ENCODE assay signal across 16 mouse cellular contexts in genomic region chr10:59637596-59638124, GRCm38 (mm10). TPM values are rescaled to one million over a fixed set of nuclear protein-coding genes. Genes with fewer than 3 reads are reported as not detected.
DNase-seq lines count a peak whose midpoint lies in the region; ATAC-seq lines count a peak whose summit lies in the region.
"Had no signal": no experiment of that assay in that cellular context is flagged by ENCODE, and none has a peak within 500 bp of the region (broad histone marks: within the 10 kb centered on the region; RNA-seq: fewer than 3 reads in every experiment).

No protein-coding gene starts in this region.

- no peaks in the 10 kb centered on the region for H3K9me3 ChIP-seq in kidney, embryonic 15.5 days (replicated peaks)
- no peaks in the 10 kb centered on the region for H3K9me3 ChIP-seq in embryonic facial prominence, embryonic 12.5 days

- 0 out of 2 replicates have a peak overlapping the region, but pooled peaks have one; percentile 42 for H3K27ac ChIP-seq in kidney, embryonic 15.5 days
- H3K27ac ChIP-seq in embryonic facial prominence, embryonic 12.5 days: peak overlapping the region; percentile 81
- no peak overlapping the region for H3K27ac ChIP-seq in macrophage

- no peak overlapping the region for H3K9ac ChIP-seq in kidney, embryonic 15.5 days
- no peak overlapping the region for H3K9ac ChIP-seq in embryonic facial prominence, embryonic 12.5 days

- no peaks in the 10 kb centered on the region for H3K27me3 ChIP-seq in kidney, embryonic 15.5 days
- no peaks in the 10 kb centered on the region for H3K27me3 ChIP-seq in embryonic facial prominence, embryonic 12.5 days

- no peaks in the 10 kb centered on the region for H3K79me2 ChIP-seq in macrophage (ENCODE audit: inconsistent target)

- WGBS in kidney, embryonic 15.5 days: 27% methylated on average over 7 of the region's 7 CpGs
- 42% methylated on average over 7 of the region's 7 CpGs for WGBS in embryonic facial prominence, embryonic 12.5 days
- 90% methylated on average over 7 of the region's 7 CpGs for WGBS in macrophage (ENCODE audit: missing documents)

- peaks cover 10% of the 10 kb centered on the region for H3K4me1 ChIP-seq in kidney, embryonic 15.5 days
- H3K4me1 ChIP-seq in embryonic facial prominence, embryonic 12.5 days: peaks cover 14% of the 10 kb centered on the region

- peak overlapping the region; percentile 35 for H3K4me2 ChIP-seq in kidney, embryonic 15.5 days
- H3K4me2 ChIP-seq in embryonic facial prominence, embryonic 12.5 days (replicated peaks): 0 out of 2 replicates have a peak overlapping the region, but pooled peaks have one; percentile 12
- H3K4me2 ChIP-seq: heart, embryonic 11.5 days had no signal

- no peak for DNase-seq in kidney, adult 8-10 months
- peak; percentile 60 for DNase-seq in NIH3T3 (ENCODE audit: low read depth)
- no peak for DNase-seq in cerebellum, adult 11 months
- no peak for DNase-seq in thymus, postnatal 0 days (ENCODE audit: low spot score)
- DNase-seq: cerebellum, adult 9-11 months; right cerebral cortex, postnatal 25 days had no signal

- ATAC-seq in kidney, embryonic 15.5 days (replicated peaks; ENCODE audit: low FRiP score): peak; percentile 56
- no peak for ATAC-seq in embryonic facial prominence, embryonic 12.5 days (ENCODE audit: insufficient number of reproducible peaks, insufficient read depth, low FRiP score, low TSS enrichment)

- no peak overlapping the region for H3K4me3 ChIP-seq in kidney, embryonic 15.5 days (replicated peaks)
- H3K4me3 ChIP-seq in embryonic facial prominence, embryonic 12.5 days: no peak overlapping the region
- peak overlapping the region; percentile 44; the same call in 1 of the 2 replicates for H3K4me3 ChIP-seq in macrophage (ENCODE audit: inconsistent target)

- no peaks in the 10 kb centered on the region for H3K36me3 ChIP-seq in kidney, embryonic 15.5 days
- H3K36me3 ChIP-seq in embryonic facial prominence, embryonic 12.5 days: no peaks in the 10 kb centered on the region
- no peaks in the 10 kb centered on the region for H3K36me3 ChIP-seq in macrophage (ENCODE audit: inconsistent target)

RNA-seq across cellular contexts. Expression of gene Mcu, which starts 21.2 kb away (rescaled TPM):
- polyA plus RNA-seq in kidney, embryonic 15.5 days (2015; fragmentation: Nextera tagmentation; extraction: Ambion mirVana): 34.8 and 35.3 TPM in 2 replicates
- 30.9 and 32.8 TPM in 2 replicates for polyA plus RNA-seq in embryonic facial prominence, embryonic 12.5 days (2016; fragmentation: Nextera tagmentation; extraction: Ambion mirVana)
- 10 to 100 TPM; 11.1 to 29.5 (median 19.9) TPM for total RNA-seq in macrophage (2018; cell fraction: chromatin; rRNA removed)
- total RNA-seq in macrophage (2018; cell fraction: cytosol; rRNA removed): 10 to 100 TPM in 3 of 26 experiments, 1 to 10 TPM in 23; 6.4 to 10.8 (median 8.7) TPM
- total RNA-seq in macrophage (2018; cell fraction: nucleus; rRNA removed): 10 to 100 TPM in 22 of 26 experiments, 1 to 10 TPM in 4; 8.1 to 53.4 (median 15.3) TPM
- 5.3 to 18.7 TPM (median 7.3 TPM) in 3 replicates for polyA plus RNA-seq in macrophage (2018)
- polyA plus RNA-seq in thymus, postnatal 0 days (2015; fragmentation: Nextera tagmentation; extraction: Ambion mirVana): 26.6 and 29.3 TPM in 2 replicates

RNA-seq across cellular contexts. Expression of gene Gm10322, which starts 21.8 kb away (rescaled TPM):
- not detected in 2 replicates for polyA plus RNA-seq in kidney, embryonic 15.5 days (2015; fragmentation: Nextera tagmentation; extraction: Ambion mirVana)
- not detected in 2 replicates for polyA plus RNA-seq in embryonic facial prominence, embryonic 12.5 days (2016; fragmentation: Nextera tagmentation; extraction: Ambion mirVana)
- not detected for total RNA-seq in macrophage (2018; cell fraction: chromatin; rRNA removed)
- total RNA-seq in macrophage (2018; cell fraction: cytosol; rRNA removed): not detected
- total RNA-seq in macrophage (2018; cell fraction: nucleus; rRNA removed): not detected
- polyA plus RNA-seq in macrophage (2018): not detected in 3 replicates
- not detected in 2 replicates for polyA plus RNA-seq in thymus, postnatal 0 days (2015; fragmentation: Nextera tagmentation; extraction: Ambion mirVana)
- total RNA-seq: monocyte, adult 5-6 weeks had no signal
- polyA plus RNA-seq: activated CD4-positive, CD25-positive, alpha-beta regulatory T cell, adult 4 months; erythroblast, embryonic 14.5 days; frontal cortex, adult 2 months; heart, embryonic 11.5 days; inflammation-experienced regulatory T-cells, adult 6 months; liver, embryonic 11.5 days had no signal
